Mouse (Mus musculus) heart, postnatal 0 days (tissue): ENCODE data around the gene Cog2.

ENCODE experiments used
- CTCF ChIP-seq: IDR thresholded peaks from 2 replicates; pipeline ENCODE4 v1.5.1; 2016; ENCODE audit warnings: antibody characterized with exemption, control low read depth, low read depth
- EP300 ChIP-seq: IDR thresholded peaks from 2 replicates; pipeline ENCODE4 v1.6.1; 2016; ENCODE audit warnings: antibody characterized with exemption, low read depth

GRCm38 (mm10) chr8:124556658-124557057, 36.1 kb downstream of the Cog2 start:
- TF ChIP-seq CTCF (no peak), EP300 (no peak)
